Mouse (Mus musculus) neural tube, embryonic 14.5 days (tissue): ENCODE measurements around the gene Svs3a. TPM values are rescaled to one million over a fixed set of nuclear protein-coding genes. Genes with fewer than 3 reads are reported as not detected.

Experiments
- polyA plus RNA-seq: library from polyadenylated mRNA; unstranded; fragments of >200 nt; fragmentation: Nextera tagmentation; extraction: Ambion mirVana; gene quantifications from 2 replicates; pipeline ENCODE4 v1.2.1, GENCODE M21; 2014

Gene Svs3a
- polyA plus RNA-seq, 1 experiment from 2014 or later, result not detected

Other genes starting within 250 kb of the Svs3a start
- 24.7 and 26.3 TPM in 2 replicates for gene Stk4, start 218.9 kb upstream of the Svs3a start, polyA plus RNA-seq
- 49.4 and 49.7 TPM in 2 replicates for gene Tomm34, start 218.1 kb upstream of the Svs3a start, polyA plus RNA-seq
- 1.1 and 1.7 TPM in 2 replicates for gene Kcns1, start 118.2 kb upstream of the Svs3a start, polyA plus RNA-seq
- gene Wfdc5, start 106.5 kb upstream of the Svs3a start, polyA plus RNA-seq, result not detected in 2 replicates
- not detected in 2 replicates for gene Wfdc12, start 98.7 kb upstream of the Svs3a start, polyA plus RNA-seq
- not detected in 2 replicates for gene Wfdc15a, start 89.1 kb upstream of the Svs3a start, polyA plus RNA-seq
- gene Wfdc15b, start 67.6 kb upstream of the Svs3a start, polyA plus RNA-seq, result not detected in 2 replicates
- gene Svs2, start 50.8 kb upstream of the Svs3a start, polyA plus RNA-seq, result not detected in 2 replicates
- not detected in 2 replicates for gene Svs3b, start 32.6 kb upstream of the Svs3a start, polyA plus RNA-seq
- not detected in 2 replicates for gene Svs4, start 10.8 kb upstream of the Svs3a start, polyA plus RNA-seq
- not detected in 2 replicates for gene Svs6, start 27.5 kb downstream of the Svs3a start, polyA plus RNA-seq
- gene Svs5, start 43.5 kb downstream of the Svs3a start, polyA plus RNA-seq, result not detected in 2 replicates
- not detected in 2 replicates for gene Slpi, start 99.8 kb downstream of the Svs3a start, polyA plus RNA-seq
- 0.11 and 0.17 TPM in 2 replicates for gene Rbpjl, start 113.9 kb downstream of the Svs3a start, polyA plus RNA-seq
- 0.36 and 0.82 TPM in 2 replicates for gene Matn4, start 115.9 kb downstream of the Svs3a start, polyA plus RNA-seq
- 3.6 and 7.1 TPM in 2 replicates for gene Sdc4, start 154.6 kb downstream of the Svs3a start, polyA plus RNA-seq
- 88.9 and 96.3 TPM in 2 replicates for gene Sys1, start 167.7 kb downstream of the Svs3a start, polyA plus RNA-seq
- gene Gm20458, start 171.7 kb downstream of the Svs3a start, polyA plus RNA-seq, result 3.0 and 3.1 TPM in 2 replicates
- gene Trp53tg5, start 184.5 kb downstream of the Svs3a start, polyA plus RNA-seq, result not detected in 2 replicates
- gene Dbndd2, start 196.8 kb downstream of the Svs3a start, polyA plus RNA-seq, result 13.7 and 15.6 TPM in 2 replicates
- gene Pigt, start 208.3 kb downstream of the Svs3a start, polyA plus RNA-seq, result 96.6 and 118 TPM in 2 replicates